Comparison of ENCODE assay signal across 3 mouse cellular contexts in genomic region chr5:137430402-137430801, GRCm38 (mm10). TPM values are rescaled to one million over a fixed set of nuclear protein-coding genes. Genes with fewer than 3 reads are reported as not detected.
"Had no signal": no experiment of that assay in that cellular context is flagged by ENCODE, and none has a peak within 500 bp of the region (broad histone marks: within the 10 kb centered on the region; RNA-seq: fewer than 3 reads in every experiment).

No protein-coding gene starts in this region.

RNA-seq across cellular contexts. Expression of gene Zan, which starts 46.5 kb away (rescaled TPM):
- total RNA-seq: monocyte, adult 5-6 weeks had no signal
- polyA plus RNA-seq: limb, embryonic 11.5 days; macrophage had no signal
